Mouse (Mus musculus) forebrain, embryonic 14.5 days (tissue): ENCODE measurements at regions not wholly inside any gene's neighbourhood (a gene's known extent, or its start where the extent isn't known, plus 50 kb on each side); places are given as distances from the start of the nearest gene placed in this dataset.
A peak's percentile ranks its signal among the peaks of the same experiment; 100 is the strongest.

Source experiments
- ATAC-seq: fragments of 200-750 bp; cut with Nextera tagmentation; 2 replicates; pipeline ENCODE4 v1.8.0; 2017; ENCODE audit warnings: mild to moderate bottlenecking, moderate library complexity
- DNase-seq: peaks from one replicate; pipeline ENCODE4 v3.0.0-alpha.2; 2015; ENCODE audit warnings: low spot score
- H3K27ac ChIP-seq: fragments of 300-500 bp; sonication (generic); 2 replicates; pipeline ENCODE4 v1.5.1; 2014; ENCODE audit warnings: low read depth, mild to moderate bottlenecking, control low read depth, low read length, moderate library complexity
- H3K27me3 ChIP-seq: fragments of 300-500 bp; sonication (generic); replicated peaks from 2 replicates; pipeline ENCODE4 v1.6.1; 2014; ENCODE audit warnings: low read length, control low read depth, mixed read lengths; ENCODE audit not compliant: control insufficient read depth, insufficient read depth
- H3K36me3 ChIP-seq: fragments of 300-500 bp; sonication (generic); 2 replicates; pipeline ENCODE4 v1.6.1; 2014; ENCODE audit warnings: low read length, control low read depth; ENCODE audit not compliant: control insufficient read depth, insufficient read depth
- H3K4me1 ChIP-seq: fragments of 300-500 bp; sonication (generic); 2 replicates; pipeline ENCODE4 v1.6.1; 2014; ENCODE audit warnings: antibody characterized with exemption, low read length, control low read depth; ENCODE audit not compliant: control insufficient read depth, insufficient read depth
- H3K4me2 ChIP-seq: fragments of 300-500 bp; sonication (generic); 2 replicates; pipeline ENCODE4 v1.6.1; 2014; ENCODE audit warnings: mild to moderate bottlenecking, control low read depth, low read length
- H3K4me3 ChIP-seq: fragments of 300-500 bp; sonication (generic); 2 replicates; pipeline ENCODE4 v1.5.1; 2014; ENCODE audit warnings: low read depth, low read length, control low read depth
- H3K9ac ChIP-seq: fragments of 300-500 bp; sonication (generic); 2 replicates; pipeline ENCODE4 v1.6.1; 2014; ENCODE audit warnings: mild to moderate bottlenecking, low read length, control low read depth, moderate library complexity
- H3K9me3 ChIP-seq: fragments of 300-500 bp; sonication (generic); replicated peaks from 2 replicates; pipeline ENCODE4 v1.6.1; 2016; ENCODE audit warnings: low read length, control low read depth, mixed read lengths; ENCODE audit not compliant: control insufficient read depth
- WGBS: fragments of 180-500 bp; shearing (Covaris S2); extraction: QIAGEN DNeasy Blood & Tissue Kit; methylation state at CpG from one replicate; pipeline ENCODE4 v1.1.7; 2014; 5-methylcytosine and 5-hydroxymethylcytosine counted together

- no peak overlapping the region for H3K4me3 ChIP-seq
- H3K9me3 ChIP-seq: no peaks in the 10 kb centered on the region
- 36% methylated on average over 10 of the region's 10 CpGs for WGBS
- ATAC-seq (peak; percentile 78; the same call in 1 of the 2 replicates), DNase-seq (peak; percentile 40)
- no peak overlapping the region for H3K27ac ChIP-seq
- no peaks in the 10 kb centered on the region for H3K27me3 ChIP-seq
- H3K4me2 ChIP-seq: no peak overlapping the region
- H3K4me1 ChIP-seq: no peaks in the 10 kb centered on the region
- no peak overlapping the region for H3K9ac ChIP-seq
- H3K36me3 ChIP-seq: no peaks in the 10 kb centered on the region
Measured at GRCm38 (mm10) chr16:66487194-66487944, 672.3 kb downstream of the Vgll3 start.

GRCm38 (mm10) chr16:66495532-66495931 is 680.5 kb downstream of the Vgll3 start:
- no peaks in the 10 kb centered on the region for H3K27me3 ChIP-seq
- H3K9me3 ChIP-seq: no peaks in the 10 kb centered on the region
- DNase-seq (peak; percentile 42), ATAC-seq (no peak)
- no peak overlapping the region for H3K4me3 ChIP-seq
- H3K4me2 ChIP-seq: no peak overlapping the region
- no peak overlapping the region for H3K27ac ChIP-seq
- H3K4me1 ChIP-seq: no peaks in the 10 kb centered on the region
- no peaks in the 10 kb centered on the region for H3K36me3 ChIP-seq
- WGBS: 72% methylated on average over 3 of the region's 3 CpGs
- no peak overlapping the region for H3K9ac ChIP-seq
